Mouse (Mus musculus) midbrain, embryonic 14.5 days (tissue): ENCODE data around the gene Bod1. TPM values are rescaled to one million over a fixed set of nuclear protein-coding genes. Genes with fewer than 3 reads are reported as not detected.

Experiments used
- ATAC-seq: fragments of 200-750 bp; cut with Nextera tagmentation; 2 replicates; pipeline ENCODE4 v1.8.0; 2017; ENCODE audit warnings: moderate number of reproducible peaks, moderate library complexity; ENCODE audit not compliant: low FRiP score, low TSS enrichment
- DNase-seq: peaks from one replicate; pipeline ENCODE4 v3.0.0-alpha.2; 2015
- H3K27ac ChIP-seq: fragments of 300-500 bp; sonication (generic); replicated peaks from 2 replicates; pipeline ENCODE4 v1.5.1; 2014; ENCODE audit warnings: mild to moderate bottlenecking, low read depth, low read length, moderate library complexity
- H3K27me3 ChIP-seq: fragments of 300-500 bp; sonication (generic); 2 replicates; pipeline ENCODE4 v1.6.1; 2014; ENCODE audit warnings: low read length, control low read depth, mixed read lengths; ENCODE audit not compliant: control insufficient read depth, insufficient read depth
- H3K36me3 ChIP-seq: fragments of 300-500 bp; sonication (generic); 2 replicates; pipeline ENCODE4 v1.6.1; 2014; ENCODE audit warnings: low read length, control low read depth; ENCODE audit not compliant: control insufficient read depth, insufficient read depth
- H3K4me1 ChIP-seq: fragments of 300-500 bp; sonication (generic); 2 replicates; pipeline ENCODE4 v1.6.1; 2014; ENCODE audit warnings: mild to moderate bottlenecking, antibody characterized with exemption, low read length, control low read depth; ENCODE audit not compliant: control insufficient read depth, insufficient read depth
- H3K4me2 ChIP-seq: fragments of 300-500 bp; sonication (generic); 2 replicates; pipeline ENCODE4 v1.6.1; 2014; ENCODE audit warnings: mild to moderate bottlenecking, low read length, moderate library complexity
- H3K4me3 ChIP-seq: fragments of 300-500 bp; sonication (generic); replicated peaks from 2 replicates; pipeline ENCODE4 v1.5.1; 2014; ENCODE audit warnings: low read depth, low read length
- H3K9ac ChIP-seq: fragments of 300-500 bp; sonication (generic); replicated peaks from 2 replicates; pipeline ENCODE4 v1.6.1; 2014; ENCODE audit warnings: mild to moderate bottlenecking, low read length, moderate library complexity
- H3K9me3 ChIP-seq: fragments of 300-500 bp; sonication (generic); 2 replicates; pipeline ENCODE4 v1.6.1; 2016; ENCODE audit warnings: low read length, control low read depth, mixed read lengths; ENCODE audit not compliant: control insufficient read depth
- WGBS: fragments of 180-500 bp; shearing (Covaris S2); extraction: QIAGEN DNeasy Blood & Tissue Kit; methylation state at CpG from one replicate; pipeline ENCODE4 v1.1.7; 2014; 5-methylcytosine and 5-hydroxymethylcytosine counted together
- polyA plus RNA-seq: library from polyadenylated mRNA; unstranded; fragments of >200 nt; fragmentation: Nextera tagmentation; extraction: Ambion mirVana; gene quantifications from 2 replicates; pipeline ENCODE4 v1.2.1, GENCODE M21; 2014

The Bod1 gene
- polyA plus RNA-seq, 1 experiment from 2014 or later: 168 TPM

GRCm38 (mm10) chr11:31628700-31629099 is 43.0 kb downstream of the Bod1 start:
- no peak overlapping the region for H3K9ac ChIP-seq
- H3K27ac ChIP-seq: no peak overlapping the region
- ATAC-seq (no peak), DNase-seq (no peak)
- no peak overlapping the region for H3K4me2 ChIP-seq
- no peaks in the 10 kb centered on the region for H3K9me3 ChIP-seq
- H3K4me3 ChIP-seq: no peak overlapping the region
- no peaks in the 10 kb centered on the region for H3K4me1 ChIP-seq
- WGBS: 91% methylated on average over 5 of the region's 5 CpGs
- H3K27me3 ChIP-seq: no peaks in the 10 kb centered on the region
- H3K36me3 ChIP-seq: no peaks in the 10 kb centered on the region

- H3K27me3 ChIP-seq: no peaks in the 10 kb centered on the region
- no peak overlapping the region for H3K27ac ChIP-seq
- DNase-seq (no peak), ATAC-seq (no peak)
- H3K9ac ChIP-seq: no peak overlapping the region
- H3K36me3 ChIP-seq: no peaks in the 10 kb centered on the region
- WGBS: 78% methylated on average over 2 of the region's 2 CpGs
- no peak overlapping the region for H3K4me2 ChIP-seq
- no peak overlapping the region for H3K4me3 ChIP-seq
- no peaks in the 10 kb centered on the region for H3K4me1 ChIP-seq
- no peaks in the 10 kb centered on the region for H3K9me3 ChIP-seq
Measured at GRCm38 (mm10) chr11:31620796-31621195, 50.9 kb downstream of the Bod1 start.

GRCm38 (mm10) chr11:31617797-31618196 is 53.9 kb downstream of the Bod1 start:
- DNase-seq (no peak), ATAC-seq (no peak)
- WGBS: 73% methylated on average over 3 of the region's 3 CpGs
- no peak overlapping the region for H3K4me3 ChIP-seq
- H3K9me3 ChIP-seq: no peaks in the 10 kb centered on the region
- H3K36me3 ChIP-seq: no peaks in the 10 kb centered on the region
- H3K4me2 ChIP-seq: no peak overlapping the region
- no peaks in the 10 kb centered on the region for H3K4me1 ChIP-seq
- H3K27me3 ChIP-seq: no peaks in the 10 kb centered on the region
- no peak overlapping the region for H3K27ac ChIP-seq
- no peak overlapping the region for H3K9ac ChIP-seq

- Histone ChIP-seq H3K4me2 (no peak overlapping the region), H3K4me1 (no peaks in the 10 kb centered on the region), H3K9ac (no peak overlapping the region), H3K9me3 (no peaks in the 10 kb centered on the region), H3K27ac (no peak overlapping the region), H3K36me3 (no peaks in the 10 kb centered on the region), H3K27me3 (no peaks in the 10 kb centered on the region), H3K4me3 (no peak overlapping the region)
- ATAC-seq (no peak), DNase-seq (no peak)
- WGBS: 55% methylated on average over 3 of the region's 3 CpGs
Measured at GRCm38 (mm10) chr11:31617236-31617635, 54.4 kb downstream of the Bod1 start.

- Histone ChIP-seq H3K4me3 (no peak overlapping the region), H3K4me1 (no peaks in the 10 kb centered on the region), H3K4me2 (no peak overlapping the region), H3K9ac (no peak overlapping the region), H3K27ac (no peak overlapping the region), H3K9me3 (no peaks in the 10 kb centered on the region), H3K27me3 (no peaks in the 10 kb centered on the region), H3K36me3 (no peaks in the 10 kb centered on the region)
- WGBS: 79% methylated on average over 4 of the region's 4 CpGs
- ATAC-seq (no peak), DNase-seq (no peak)
Measured at GRCm38 (mm10) chr11:31616722-31617121, 55.0 kb downstream of the Bod1 start.

Other genes starting within 250 kb of the Bod1 start
- 32.2 and 34.5 TPM in 2 replicates for gene Cpeb4, start 200.3 kb upstream of the Bod1 start, polyA plus RNA-seq